Mouse (Mus musculus) leukemia stem cell, adult 10-12 weeks (primary cell): ENCODE results near the gene Slc2a8. TPM values are rescaled to one million over a fixed set of nuclear protein-coding genes. Genes with fewer than 3 reads are reported as not detected.

Experiments
- polyA plus RNA-seq: library from polyadenylated mRNA; stranded (reverse); fragments of >175 nt; gene quantifications from 2 replicates; pipeline ENCODE4 v1.2.3, GENCODE M21; 2012; ENCODE audit warnings: low replicate concordance

Gene Slc2a8
- polyA plus RNA-seq, result 169 and 366 TPM in 2 replicates

DNA sequence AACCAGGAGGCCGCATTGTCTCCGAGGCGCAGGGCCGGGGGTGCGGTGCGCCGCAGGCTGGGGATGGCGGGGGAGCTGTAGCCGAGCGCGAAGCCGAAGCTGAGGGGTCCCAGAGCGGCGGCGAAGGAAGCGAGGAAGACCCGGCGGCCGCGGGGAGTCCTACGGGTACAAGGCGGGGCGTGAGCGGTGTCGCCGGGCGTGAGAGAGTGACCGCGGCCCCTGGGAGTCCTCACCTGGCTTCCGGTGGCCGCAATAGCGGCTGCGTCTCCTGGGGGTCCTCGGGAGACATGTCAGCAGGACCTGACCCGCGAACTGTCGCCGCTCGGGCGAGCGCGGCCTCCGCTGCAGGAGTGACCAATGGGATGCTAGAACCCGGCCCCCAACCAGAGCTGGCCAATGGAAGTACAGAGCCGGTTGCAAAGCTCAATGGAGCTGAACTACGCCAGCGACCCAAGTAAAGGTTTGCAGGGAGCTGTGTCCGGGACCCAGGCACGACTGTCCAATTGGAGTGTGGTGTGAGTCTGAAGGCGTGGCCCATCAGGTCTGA is at the start of gene Slc2a8:
Gene Slc2a8, minus strand, starts transcription at position 359 of the 547 bp plus-strand sequence.

DNA sequence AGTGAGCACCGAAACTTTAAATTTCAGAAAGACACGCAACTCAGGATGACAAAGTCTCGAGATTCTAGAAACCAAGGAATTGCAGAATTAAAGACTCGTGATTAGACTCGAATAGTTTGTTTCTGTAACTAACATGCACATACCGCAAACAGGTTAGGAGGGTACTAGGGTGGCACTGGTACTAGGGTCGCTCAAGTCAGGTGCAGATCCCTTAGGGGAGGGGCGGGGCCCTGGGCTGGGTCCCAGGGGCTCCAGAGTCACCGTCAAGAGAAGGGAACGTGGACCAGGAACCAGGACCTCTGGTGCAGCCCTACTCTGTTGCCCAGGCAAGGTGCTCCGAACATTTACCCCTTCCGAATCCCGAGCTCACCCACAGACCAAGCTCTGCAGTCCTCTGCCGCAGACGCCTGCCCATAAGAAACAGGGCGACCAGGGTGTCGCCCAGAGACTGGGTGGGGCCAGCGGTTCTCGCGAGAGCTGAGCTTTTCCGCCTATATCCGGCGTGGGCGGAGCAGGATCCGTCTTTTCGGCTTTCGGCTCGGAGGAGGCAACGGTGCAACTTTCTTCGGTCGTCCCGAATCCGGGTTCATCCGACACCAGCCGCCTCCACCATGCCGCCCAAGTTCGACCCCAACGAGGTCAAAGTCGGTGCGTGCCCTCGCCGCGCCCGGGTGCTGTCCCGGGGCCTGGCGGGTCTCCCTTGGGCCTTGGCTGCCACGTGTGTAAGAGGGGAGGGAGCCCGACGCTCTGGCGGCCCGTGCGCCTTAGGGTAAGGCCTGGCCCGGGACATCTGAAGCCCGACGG is 20.5 kb downstream of the Slc2a8 start, which contains the start of the genes Rpl12 and Lrsam1:
Gene Rpl12, plus strand, starts transcription at position 368 of the 804 bp plus-strand sequence.
Gene Lrsam1, minus strand, starts transcription at position 423 of the 804 bp plus-strand sequence.

Other genes starting within 250 kb of the Slc2a8 start
- not detected in 2 replicates for gene 6330409D20Rik, start 241.1 kb downstream of the Slc2a8 start, polyA plus RNA-seq
- 43.2 and 120 TPM in 2 replicates for gene Tor2a, start 224.8 kb downstream of the Slc2a8 start, polyA plus RNA-seq
- gene Ttc16, start 206.4 kb downstream of the Slc2a8 start, polyA plus RNA-seq, result 0.10 and 0.16 TPM in 2 replicates
- 6.5 and 19.0 TPM in 2 replicates for gene Ptrh1, start 206.3 kb downstream of the Slc2a8 start, polyA plus RNA-seq
- not detected in 2 replicates for gene Cfap157, start 197.7 kb downstream of the Slc2a8 start, polyA plus RNA-seq
- 3.1 and 6.5 TPM in 2 replicates for gene Stxbp1, start 134.8 kb downstream of the Slc2a8 start, polyA plus RNA-seq
- gene Fam129b, start 106.0 kb downstream of the Slc2a8 start, polyA plus RNA-seq, result 10.7 and 18.4 TPM in 2 replicates
- gene Rpl12, start 20.5 kb downstream of the Slc2a8 start, polyA plus RNA-seq, result 749 and 1,306 TPM in 2 replicates
- 8.3 and 8.9 TPM in 2 replicates for gene Lrsam1, start 20.5 kb downstream of the Slc2a8 start, polyA plus RNA-seq
- gene Garnl3, start 149.6 kb upstream of the Slc2a8 start, polyA plus RNA-seq, result 0.43 and 0.54 TPM in 2 replicates
- gene Angptl2, start 234.0 kb upstream of the Slc2a8 start, polyA plus RNA-seq, result 4.6 and 4.7 TPM in 2 replicates